Mouse (Mus musculus) stomach, postnatal 0 days (tissue): ENCODE results near the gene Cep135.

Experiments
- CTCF ChIP-seq: IDR thresholded peaks from 2 replicates; pipeline ENCODE4 v1.5.1; 2016; ENCODE audit warnings: antibody characterized with exemption, low read depth, mild to moderate bottlenecking, moderate library complexity
- EP300 ChIP-seq: optimal IDR thresholded peaks from 2 replicates; pipeline ENCODE3; 2016; ENCODE audit warnings: antibody characterized with exemption

DNA sequence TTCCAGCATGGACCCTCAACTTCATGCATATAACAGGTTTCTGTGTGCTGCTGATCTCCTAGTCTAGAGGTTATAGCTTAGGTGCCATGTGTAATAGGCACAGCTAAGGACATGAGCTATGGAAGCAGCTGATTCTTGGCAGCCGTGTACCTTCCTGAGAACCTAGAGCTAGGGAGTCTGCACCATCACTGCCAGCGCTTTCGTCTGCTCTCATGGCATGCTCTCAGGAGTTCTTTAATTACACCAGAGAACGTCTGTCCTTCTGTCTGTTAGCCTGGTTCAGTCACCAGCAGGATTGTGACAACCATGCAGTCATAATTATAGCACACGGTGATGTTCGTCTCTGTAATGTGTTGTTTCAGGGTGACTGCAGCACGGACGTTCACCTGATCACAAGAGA, 26.8 kb downstream of the Cep135 start:
- TF ChIP-seq CTCF (no peak), EP300 (no peak)
